Mouse (Mus musculus): Measurements from ENCODE around the gene Tbkbp1.
A peak's percentile ranks its signal among the peaks of the same experiment; 100 is the strongest.

The Tbkbp1 gene

DNA sequence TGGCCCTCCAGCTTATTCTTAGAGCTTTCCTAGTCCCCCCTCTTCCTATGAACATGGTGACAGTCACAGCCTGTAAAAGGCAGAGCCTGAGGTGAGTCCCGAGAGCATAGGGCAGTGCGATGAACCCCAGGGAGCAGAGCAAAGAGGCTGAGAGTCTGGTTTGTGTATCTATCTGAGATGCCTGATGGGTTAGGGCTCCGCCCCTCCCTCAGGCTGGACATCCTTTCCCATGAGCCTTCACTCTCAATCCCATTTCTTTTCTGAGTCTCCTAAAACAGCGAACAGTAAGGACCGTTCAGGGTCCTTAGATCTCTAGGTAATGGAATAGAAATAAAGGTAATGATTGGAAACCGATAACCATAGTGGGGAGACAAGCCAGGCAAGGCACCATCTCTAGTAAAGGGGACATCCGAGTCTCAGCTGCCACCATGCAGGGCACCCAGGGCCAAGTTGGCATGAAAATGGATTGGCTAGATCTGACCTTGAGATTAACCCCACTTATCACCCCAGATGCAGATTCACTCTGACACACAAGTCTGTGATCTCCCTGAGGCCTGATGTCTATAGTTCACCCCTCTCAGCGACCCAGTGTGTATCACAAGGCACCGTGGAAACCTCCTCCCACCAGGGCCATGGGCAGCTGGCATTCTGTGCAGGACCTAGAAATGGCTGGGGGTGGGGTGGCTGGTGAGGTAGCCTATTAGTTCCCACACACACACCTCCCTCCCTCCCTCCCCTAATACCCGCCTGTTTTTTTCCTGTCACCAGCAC is 26.8 kb downstream of the Tbkbp1 start:
- no peak for DNase-seq

DNA sequence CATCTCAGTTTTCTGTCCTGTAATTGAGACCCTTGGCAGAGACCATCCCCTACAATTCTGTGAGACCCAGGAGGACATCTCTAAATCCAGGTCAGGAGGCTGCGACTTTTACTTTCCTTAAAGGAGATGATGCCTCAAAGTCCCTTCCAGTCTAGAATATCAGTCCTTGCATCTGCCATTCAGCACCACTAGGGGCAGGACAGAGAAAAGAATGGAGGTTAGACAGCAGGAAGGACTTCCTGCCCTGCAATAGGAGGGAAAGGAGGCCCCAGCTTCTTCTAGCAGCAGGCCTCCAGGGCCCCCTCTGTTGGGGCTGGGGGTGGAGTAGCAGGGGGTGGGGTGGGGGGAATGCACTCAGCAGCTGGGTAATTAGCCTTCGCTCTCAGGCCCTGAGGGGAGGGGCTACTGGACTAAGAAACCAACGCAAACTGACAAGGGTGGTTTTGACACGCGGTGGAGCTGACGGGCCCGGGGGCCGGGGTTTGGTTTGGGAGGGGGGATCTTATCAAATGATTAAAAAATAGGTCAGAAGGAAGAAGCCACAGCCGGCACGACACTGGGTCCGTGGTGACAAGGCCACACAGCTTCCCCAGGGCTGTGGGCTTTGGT is 27.9 kb downstream of the Tbkbp1 start:
- DNase-seq: no peak

DNA sequence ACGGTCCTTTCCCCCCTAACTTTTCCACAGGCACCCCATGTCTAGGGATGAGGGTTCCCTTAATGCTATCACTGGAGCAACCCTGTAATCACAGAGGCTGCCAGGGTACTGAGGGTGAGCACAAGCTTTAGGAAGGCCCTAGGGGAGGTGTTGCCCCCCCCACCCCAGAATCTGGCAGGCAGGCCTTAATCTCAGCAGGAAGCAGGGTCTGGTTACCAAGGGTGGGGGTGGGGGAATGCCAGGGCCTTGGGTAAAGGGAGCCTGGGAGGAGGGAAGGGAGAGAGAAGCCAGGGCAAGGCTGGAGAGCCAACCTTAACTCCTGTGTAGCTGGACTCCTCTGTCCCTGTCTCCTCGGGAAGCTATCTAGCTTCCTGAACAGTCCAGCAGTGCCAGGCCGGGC is 30.7 kb downstream of the Tbkbp1 start:
- DNase-seq: no peak

DNA sequence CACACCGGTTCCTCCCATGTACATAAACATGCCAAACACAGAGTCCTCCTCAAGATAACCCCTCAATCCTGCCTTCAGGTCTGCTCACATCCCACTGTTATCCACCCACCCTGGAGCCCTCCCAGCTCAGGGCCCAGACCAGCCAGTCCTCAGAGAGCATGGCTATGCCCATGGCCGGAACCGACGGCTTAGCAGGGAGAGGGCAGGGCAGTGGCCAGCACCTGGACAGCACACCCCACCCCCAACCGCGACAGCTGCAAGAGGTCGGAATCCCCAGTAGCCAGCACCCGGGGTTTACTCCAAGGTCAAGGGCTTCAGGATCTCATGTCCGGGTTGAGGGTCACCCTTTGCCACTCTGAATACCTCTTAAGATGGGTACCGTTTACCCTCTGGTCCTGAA is 31.1 kb downstream of the Tbkbp1 start:
- no peak for DNase-seq

DNA sequence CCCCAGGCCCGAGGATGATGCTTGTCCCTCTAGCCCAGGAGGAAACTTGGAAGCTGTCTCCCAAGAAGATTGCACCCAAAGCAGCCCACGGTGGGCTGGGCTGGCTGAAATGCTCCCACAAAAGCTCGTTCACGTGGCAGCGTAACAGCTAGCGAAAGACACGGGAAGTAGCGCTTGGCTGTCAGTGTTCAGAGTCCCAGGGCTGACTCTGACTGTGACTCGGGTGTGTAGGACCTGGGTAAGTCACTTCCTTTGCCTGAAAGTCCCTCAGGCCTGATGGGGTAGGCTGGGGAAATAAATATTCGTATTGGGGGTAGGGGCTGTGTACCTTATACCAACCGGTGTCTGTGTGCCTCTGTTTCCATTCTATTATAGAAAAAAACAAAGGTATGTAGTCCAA is 35.5 kb downstream of the Tbkbp1 start:
- no peak for DNase-seq

DNA sequence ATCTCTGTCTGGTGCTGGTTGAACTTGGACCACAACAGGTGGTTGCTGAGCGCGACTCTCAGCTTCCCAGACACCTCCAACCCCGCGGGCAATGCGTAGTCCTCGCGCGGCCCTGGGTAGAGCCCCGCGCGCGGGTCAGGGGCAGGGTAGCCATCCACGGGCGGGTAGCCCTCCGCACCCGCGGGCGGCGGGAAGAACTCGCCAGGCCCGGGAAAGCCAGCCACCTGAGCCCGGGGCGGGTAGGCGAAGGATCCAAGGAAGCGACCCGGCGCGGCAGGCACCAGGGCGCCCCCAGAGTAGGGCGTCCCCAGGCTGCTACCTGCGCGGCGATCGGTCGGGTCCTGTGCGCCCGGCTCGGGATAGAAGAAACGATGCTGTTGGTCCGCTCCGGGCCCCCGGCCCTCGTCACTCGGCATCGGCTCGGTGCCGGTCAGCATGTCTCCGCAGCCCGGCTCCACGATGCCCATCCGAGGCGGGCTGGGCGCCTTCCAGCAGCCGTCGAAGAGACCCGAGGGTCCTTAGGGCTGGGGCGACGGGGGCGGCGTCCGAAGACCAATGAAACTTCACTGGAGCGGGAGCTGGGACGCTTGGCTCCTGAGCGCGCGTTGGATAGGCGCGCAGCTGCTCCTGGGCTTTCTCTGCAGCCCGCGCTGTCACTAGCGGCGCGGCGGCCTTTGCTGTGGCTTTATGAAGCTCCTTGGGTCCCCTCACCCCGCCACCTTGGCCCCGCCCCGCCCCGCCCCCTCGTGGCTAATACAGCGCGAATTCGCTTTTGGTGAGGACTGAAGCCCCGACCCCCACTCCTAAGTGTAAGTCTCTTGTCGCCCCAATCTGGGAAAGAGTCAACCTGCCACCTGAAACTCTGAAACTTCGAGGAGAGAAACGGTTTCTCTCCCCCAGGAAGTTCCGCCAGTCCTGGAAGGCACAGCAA is 36.4 kb downstream of the Tbkbp1 start, which contains the start of gene Tbx21:
Gene Tbx21 (minus strand): TSS at position 661 of the 931 bp plus-strand sequence.
- no peak for DNase-seq

DNA sequence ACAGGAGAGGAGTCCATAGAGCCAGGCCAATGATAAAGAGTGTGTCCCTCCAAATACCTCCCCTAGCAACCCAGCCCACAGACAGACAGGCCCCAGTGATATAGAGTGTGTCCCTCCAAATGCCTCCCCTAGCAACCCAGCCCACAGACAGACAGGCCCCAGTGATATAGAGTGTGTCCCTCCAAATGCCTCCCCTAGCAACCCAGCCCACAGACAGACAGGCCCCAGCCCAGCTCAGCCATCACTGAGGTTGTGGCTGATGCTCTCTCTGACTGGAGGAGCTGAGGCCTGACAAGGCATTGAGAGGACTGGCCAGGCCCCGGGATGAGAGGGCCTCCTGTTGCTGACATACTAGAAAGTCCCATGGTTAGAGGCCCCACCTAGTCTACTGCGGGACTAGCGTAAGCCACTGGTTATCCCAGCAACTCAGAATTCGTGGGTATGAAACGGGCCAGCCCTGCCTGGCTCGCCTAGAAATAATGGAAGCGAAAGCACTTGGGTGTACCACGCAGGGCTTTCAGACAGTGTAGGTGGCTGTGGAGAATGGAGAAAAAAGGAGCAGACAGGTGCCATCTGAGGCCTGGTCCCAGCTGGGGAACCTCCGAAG is 38.7 kb downstream of the Tbkbp1 start:
- no peak for DNase-seq

DNA sequence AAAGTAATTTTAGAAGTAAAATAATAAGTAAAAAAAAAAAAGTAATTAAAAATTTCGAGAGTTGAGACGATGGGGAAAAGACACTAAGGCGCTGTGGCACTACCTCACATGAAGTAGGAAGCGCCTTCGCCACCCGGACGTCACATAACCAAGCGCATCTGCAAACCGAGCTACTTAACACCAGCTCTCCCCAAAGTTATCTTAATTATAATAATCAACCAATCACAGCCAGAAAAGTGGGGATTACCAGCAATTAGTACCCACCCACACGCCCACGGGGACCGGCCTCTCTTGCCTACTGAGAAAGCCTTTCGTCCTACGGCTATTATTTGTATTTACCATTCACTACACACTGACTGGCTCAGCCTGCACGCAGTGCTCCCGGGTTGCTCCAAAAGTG is 42.3 kb downstream of the Tbkbp1 start:
- DNase-seq: no peak

DNA sequence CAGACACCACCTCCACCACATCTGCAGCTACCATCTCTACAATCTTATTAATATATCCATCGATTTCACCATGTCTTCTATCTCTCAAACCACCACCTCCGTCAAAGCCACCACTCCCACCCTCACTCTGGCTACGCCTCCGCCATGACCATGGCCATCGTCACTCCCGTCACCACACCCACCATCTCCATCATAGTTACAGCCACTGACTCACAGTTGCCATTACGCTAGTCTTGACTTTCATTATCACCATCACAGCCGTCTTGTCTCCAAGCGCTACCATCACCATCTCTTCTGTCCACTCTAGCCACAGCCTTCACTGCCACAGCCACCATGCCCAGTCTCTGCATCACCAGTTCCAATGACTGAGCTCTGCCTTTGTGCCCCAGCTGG is 47.2 kb downstream of the Tbkbp1 start:
- no peak for DNase-seq

DNA sequence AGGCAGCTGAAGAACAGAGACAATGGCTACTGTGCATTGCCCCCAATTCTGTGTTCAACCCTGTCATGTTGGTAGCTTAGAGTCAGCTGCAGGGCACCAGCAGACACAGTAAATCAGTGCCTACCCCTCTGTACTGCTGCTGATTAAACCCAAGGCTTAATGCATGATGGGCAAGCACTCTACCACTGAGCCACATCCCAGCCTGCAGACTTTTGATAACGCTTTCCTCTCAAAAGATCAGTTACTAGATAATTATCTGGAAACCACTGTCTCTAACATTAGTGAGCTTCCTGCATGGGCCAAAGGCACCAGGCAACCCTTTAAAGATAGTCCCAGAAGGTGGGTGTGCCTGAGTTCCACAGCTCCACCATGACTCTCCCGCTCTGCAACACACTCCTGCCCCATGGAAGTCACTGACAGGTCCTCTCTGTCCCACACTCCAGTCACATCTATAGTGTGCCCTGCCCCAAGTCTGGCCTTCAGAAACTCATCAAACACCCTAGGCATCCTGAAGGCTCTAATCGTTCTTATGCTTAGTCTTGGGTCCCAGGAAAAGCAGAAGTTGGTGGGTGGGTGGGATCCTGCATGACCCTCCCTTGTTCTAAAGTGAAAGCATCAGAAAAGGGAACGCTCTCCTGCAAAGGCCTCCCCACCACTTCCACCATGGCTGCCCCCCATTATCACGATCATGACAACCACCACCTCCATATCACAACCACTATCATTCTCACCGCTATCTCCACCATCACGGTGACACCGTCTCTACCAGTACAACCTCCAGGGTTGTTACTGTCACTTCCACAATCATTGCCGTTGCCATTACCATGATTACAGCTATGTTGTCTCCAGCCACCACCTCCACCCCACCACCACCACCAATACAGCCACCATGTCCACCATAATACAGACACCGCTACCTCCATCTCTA is 47.9 kb downstream of the Tbkbp1 start:
- no peak for DNase-seq

DNA sequence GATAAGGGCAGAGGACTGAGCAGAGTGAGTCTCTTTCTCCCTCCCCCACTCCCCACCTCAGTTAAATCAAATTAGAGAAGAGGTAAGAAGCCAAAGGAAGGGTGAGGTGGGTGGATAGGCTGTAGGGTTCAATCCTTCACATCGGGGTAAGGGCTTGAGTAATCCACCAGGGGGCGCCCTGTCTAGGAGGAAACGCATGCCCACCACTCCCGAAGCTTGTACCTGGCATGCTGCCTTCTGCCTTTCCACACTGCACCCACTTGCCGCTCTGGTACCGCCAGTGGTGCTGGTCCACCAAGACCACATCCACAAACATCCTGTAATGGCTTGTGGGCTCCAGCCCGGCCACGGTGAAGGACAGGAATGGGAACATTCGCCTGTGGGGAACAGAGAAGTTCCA is 49.6 kb downstream of the Tbkbp1 start:
- DNase-seq: peak; percentile 64

DNA sequence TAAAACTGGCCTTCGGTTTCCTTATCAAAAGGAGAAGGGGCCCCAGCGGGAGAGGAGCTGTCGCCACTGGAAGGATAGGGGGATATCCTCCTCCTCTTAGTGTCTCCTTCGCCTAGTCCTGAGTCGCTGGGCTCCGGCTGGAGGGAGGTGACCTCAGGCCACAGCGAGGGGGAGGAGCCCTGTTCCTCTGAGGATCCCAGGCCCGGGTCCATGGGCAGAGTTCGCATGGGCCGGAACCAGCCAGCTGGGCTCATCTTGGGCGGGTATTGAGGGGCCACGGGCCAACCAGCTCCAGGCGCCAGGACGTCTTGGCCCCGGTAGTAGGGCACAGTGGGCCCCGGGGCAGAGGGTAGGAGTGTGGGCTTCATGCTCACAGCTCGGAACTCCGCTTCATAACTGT is 52.5 kb downstream of the Tbkbp1 start:
- no peak for DNase-seq

DNA sequence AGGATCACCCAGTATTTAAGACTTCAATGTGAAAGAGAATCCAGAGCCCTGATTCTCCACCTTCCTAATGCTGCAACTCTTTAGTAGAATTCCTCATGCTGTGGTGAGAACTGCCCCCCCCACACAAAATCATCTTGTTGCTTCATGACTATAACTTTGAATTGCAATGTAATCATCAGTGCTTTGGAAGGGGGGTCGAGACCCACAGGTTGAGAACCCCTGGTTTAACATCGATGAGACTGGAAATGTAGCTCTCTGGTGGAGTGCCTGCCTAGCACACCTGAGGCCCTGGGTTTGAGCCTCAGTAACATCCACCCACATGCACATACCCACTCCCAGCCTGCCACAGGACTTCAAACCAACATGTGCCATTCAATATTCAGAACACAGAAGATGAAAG is 56.7 kb downstream of the Tbkbp1 start:
- no peak for DNase-seq

DNA sequence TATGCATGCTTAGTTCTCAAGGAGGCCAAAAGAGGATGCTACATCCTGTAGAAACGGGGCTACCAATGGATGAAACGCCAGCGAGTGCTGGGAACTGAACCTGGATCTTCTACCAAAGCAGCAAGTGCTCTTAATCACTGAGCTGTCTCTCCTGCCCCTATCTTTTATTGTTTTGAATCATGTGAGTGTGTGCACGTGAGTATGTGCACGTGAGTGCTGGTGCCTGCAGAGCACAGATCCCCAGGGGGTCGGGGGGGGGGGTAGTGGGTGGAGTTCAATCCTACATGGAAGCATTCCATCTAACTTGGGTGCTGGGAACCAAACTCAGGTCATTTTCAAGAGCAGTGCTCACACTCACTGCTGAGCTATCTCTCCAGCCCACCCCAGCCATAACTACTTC is 64.9 kb downstream of the Tbkbp1 start:
- DNase-seq: no peak

Data from cerebellum, adult 8-10 months (tissue).